Mouse (Mus musculus) left cerebral cortex, postnatal 25 days (tissue): ENCODE results near the gene Fam81a. TPM values are rescaled to one million over a fixed set of nuclear protein-coding genes. Genes with fewer than 3 reads are reported as not detected.

Experiments used
- total RNA-seq, 2 experiments: library from RNA; stranded (reverse); gene quantifications; 2 replicates each; pipeline ENCODE4 v1.2.3; 2021

Fam81a gene
- total RNA-seq, 2 experiments from 2014 or later, result 175 to 213 TPM

Other genes with a start within 250 kb of the Fam81a start
- gene Bnip2, start 153.1 kb downstream of the Fam81a start, total RNA-seq, result 10 to 100 TPM; 34.6 to 42.7 TPM
- 10 to 100 TPM; 55.0 to 61.3 TPM for gene Gtf2a2, start 130.0 kb downstream of the Fam81a start, total RNA-seq
- gene Gcnt3, start 104.5 kb downstream of the Fam81a start, total RNA-seq, result not detected
- gene Myo1e, start 64.8 kb upstream of the Fam81a start, total RNA-seq, result 10 to 100 TPM; 13.5 to 14.7 TPM